Mouse (Mus musculus) cerebellum, adult 2 months (tissue): Measurements from ENCODE around the gene Cbfa2t2. TPM values are rescaled to one million over a fixed set of nuclear protein-coding genes. Genes with fewer than 3 reads are reported as not detected.
A peak's percentile ranks its signal among the peaks of the same experiment; 100 is the strongest.

ENCODE experiments used
- DNase-seq, 2 experiments: peaks; one replicate each; pipeline ENCODE4 v3.0.0; 2021
- H3K27ac ChIP-seq: fragments of 200-500 bp; 2 replicates; pipeline ENCODE4 v1.5.1; 2012; ENCODE audit warnings: low read length, control low read depth, inconsistent platforms; ENCODE audit not compliant: insufficient read depth
- H3K27me3 ChIP-seq: fragments of 200-500 bp; 2 replicates; pipeline ENCODE4 v1.6.1; 2012; ENCODE audit warnings: inconsistent platforms, mild to moderate bottlenecking, low read length, moderate library complexity; ENCODE audit not compliant: control insufficient read depth, insufficient read depth
- H3K4me1 ChIP-seq: fragments of 200-500 bp; 2 replicates; pipeline ENCODE4 v1.6.1; 2011; ENCODE audit warnings: low read length; ENCODE audit not compliant: control insufficient read depth, insufficient read depth
- H3K4me3 ChIP-seq: fragments of 200-500 bp; replicated peaks from 2 replicates; pipeline ENCODE3; 2011; ENCODE audit warnings: mild to moderate bottlenecking, low read depth, low read length, control low read depth; ENCODE audit not compliant: insufficient read depth
- CTCF ChIP-seq: fragments of 200-500 bp; IDR thresholded peaks from 2 replicates; pipeline ENCODE4 v1.5.1; 2011; ENCODE audit warnings: low read depth, mild to moderate bottlenecking, control low read depth, low read length, moderate library complexity, borderline replicate concordance; ENCODE audit not compliant: insufficient read depth
- POLR2A ChIP-seq: fragments of 200-500 bp; IDR thresholded peaks from 2 replicates; pipeline ENCODE4 v1.6.1; 2011; ENCODE audit warnings: low read length, control low read depth, borderline replicate concordance; ENCODE audit not compliant: insufficient read depth
- WGBS: fragments of 180-500 bp; shearing (Covaris S2); methylation state at CpG from one replicate; pipeline ENCODE4 v1.1.7; 2018; 5-methylcytosine and 5-hydroxymethylcytosine counted together
- polyA plus RNA-seq: library from polyadenylated mRNA; depleted of rRNA; stranded (reverse); fragments of >200 nt; gene quantifications from 2 replicates; pipeline ENCODE4 v1.2.3, GENCODE M21; 2012

Gene Cbfa2t2
- polyA plus RNA-seq, 1 experiment, result 31.5 TPM

GRCm38 (mm10) chr2:154459851-154460250 lies 23.6 kb downstream of the Cbfa2t2 start:
- Histone ChIP-seq H3K27ac (no peak overlapping the region), H3K27me3 (no peaks in the 10 kb centered on the region), H3K4me1 (no peaks in the 10 kb centered on the region; the same call in 1 of the 2 replicates), H3K4me3 (no peak overlapping the region)
- WGBS, result 7% methylated on average over 4 of the region's 4 CpGs
- peak; percentile 73 to 91 for DNase-seq
- no peak for TF ChIP-seq POLR2A
- no peak for TF ChIP-seq CTCF

GRCm38 (mm10) chr2:154463621-154464198 lies 27.4 kb downstream of the Cbfa2t2 start:
- Histone ChIP-seq H3K27me3 (no peaks in the 10 kb centered on the region), H3K4me3 (no peak overlapping the region), H3K27ac (no peak overlapping the region), H3K4me1 (no peaks in the 10 kb centered on the region; the same call in 1 of the 2 replicates)
- WGBS, result 73% methylated on average over 11 of the region's 11 CpGs
- no peak for DNase-seq
- TF ChIP-seq POLR2A (no peak), CTCF (no peak)

- H3K4me1 ChIP-seq, result no peaks in the 10 kb centered on the region; the same call in 1 of the 2 replicates
Measured at GRCm38 (mm10) chr2:154465914-154466335, 29.6 kb downstream of the Cbfa2t2 start.

GRCm38 (mm10) chr2:154467139-154467538 lies 30.9 kb downstream of the Cbfa2t2 start:
- WGBS, result 86% methylated on average over 5 of the region's 5 CpGs

More at GRCm38 (mm10) chr2:154465914-154466335, 29.6 kb downstream of the Cbfa2t2 start:
- 68% methylated on average over 1 of the region's 1 CpGs for WGBS
- H3K4me3 ChIP-seq, result no peak overlapping the region
- no peak for TF ChIP-seq POLR2A
- TF ChIP-seq CTCF, result no peak
- DNase-seq, result no peak
- no peak overlapping the region for H3K27ac ChIP-seq
- no peaks in the 10 kb centered on the region for H3K27me3 ChIP-seq

GRCm38 (mm10) chr2:154474251-154475061 lies 38.2 kb downstream of the Cbfa2t2 start:
- 93% methylated on average over 1 of the region's 1 CpGs for WGBS
- no peak overlapping the region for H3K27ac ChIP-seq
- H3K4me1 ChIP-seq, result peaks cover 4% of the 10 kb centered on the region
- H3K27me3 ChIP-seq, result no peaks in the 10 kb centered on the region
- H3K4me3 ChIP-seq, result no peak overlapping the region
- no peak for TF ChIP-seq CTCF
- TF ChIP-seq POLR2A, result no peak
- DNase-seq, result no peak

More at GRCm38 (mm10) chr2:154467139-154467538, 30.9 kb downstream of the Cbfa2t2 start:
- TF ChIP-seq CTCF, result no peak
- no peak for TF ChIP-seq POLR2A
- DNase-seq, result no peak
- Histone ChIP-seq H3K27me3 (no peaks in the 10 kb centered on the region), H3K27ac (no peak overlapping the region), H3K4me1 (no peaks in the 10 kb centered on the region; the same call in 1 of the 2 replicates), H3K4me3 (no peak overlapping the region)

GRCm38 (mm10) chr2:154475062-154475349 lies 38.7 kb downstream of the Cbfa2t2 start:
- no peaks in the 10 kb centered on the region for H3K27me3 ChIP-seq
- no peak overlapping the region for H3K27ac ChIP-seq
- no peak for DNase-seq
- TF ChIP-seq CTCF (no peak), POLR2A (no peak)
- H3K4me1 ChIP-seq, result peaks cover 4% of the 10 kb centered on the region
- no peak overlapping the region for H3K4me3 ChIP-seq
- 91% methylated on average over 1 of the region's 1 CpGs for WGBS

- WGBS, result 19% methylated on average over 7 of the region's 7 CpGs
- Histone ChIP-seq H3K4me1 (peaks cover 4% of the 10 kb centered on the region), H3K27ac (no peak overlapping the region), H3K27me3 (no peaks in the 10 kb centered on the region), H3K4me3 (no peak overlapping the region)
- DNase-seq, result peak; percentile 47 to 52
- TF ChIP-seq CTCF (no peak), POLR2A (no peak)
Measured at GRCm38 (mm10) chr2:154475861-154476260, 39.6 kb downstream of the Cbfa2t2 start.

- Histone ChIP-seq H3K27me3 (no peaks in the 10 kb centered on the region), H3K4me1 (peaks cover 4% of the 10 kb centered on the region), H3K27ac (no peak overlapping the region), H3K4me3 (no peak overlapping the region)
- DNase-seq, result peak in 1 of 2 experiments; percentile 43
- WGBS, result 65% methylated on average over 3 of the region's 3 CpGs
- TF ChIP-seq POLR2A (no peak), CTCF (no peak)
Measured at GRCm38 (mm10) chr2:154477028-154477427, 40.7 kb downstream of the Cbfa2t2 start.
